Mouse (Mus musculus) megakaryocyte-erythroid progenitor cell, adult 5 weeks (primary cell): ENCODE measurements around the gene Unc45b. TPM values are rescaled to one million over a fixed set of nuclear protein-coding genes. Genes with fewer than 3 reads are reported as not detected.

Experiments used
- polyA plus RNA-seq: library from polyadenylated mRNA; stranded (reverse); fragments of >175 nt; gene quantifications from 2 replicates; pipeline ENCODE4 v1.2.3, GENCODE M21; 2012

Gene Unc45b
- 0.07 and 0.08 TPM in 2 replicates for polyA plus RNA-seq

DNA sequence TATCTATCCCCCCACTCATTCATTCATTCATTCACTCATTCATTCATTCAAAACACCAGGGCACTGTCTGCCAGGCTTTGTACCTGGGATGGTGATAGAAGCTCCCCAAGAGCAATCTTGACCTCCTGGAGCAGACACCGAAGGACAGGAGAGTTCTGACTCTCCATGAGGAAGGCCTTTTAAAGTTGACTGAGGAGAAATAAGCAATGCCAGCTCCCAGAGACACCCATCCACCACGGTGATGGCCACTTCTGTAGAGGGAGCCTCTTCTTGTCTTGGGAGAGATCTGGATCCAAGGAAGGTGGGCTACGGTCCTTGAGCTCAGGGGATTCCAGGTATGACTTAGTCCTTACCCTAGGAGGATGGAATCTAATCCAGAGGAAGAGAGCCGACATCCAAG, at the start of gene Unc45b:
Unc45b (plus strand) TSS at position 301 of the 400 bp plus-strand sequence.

DNA sequence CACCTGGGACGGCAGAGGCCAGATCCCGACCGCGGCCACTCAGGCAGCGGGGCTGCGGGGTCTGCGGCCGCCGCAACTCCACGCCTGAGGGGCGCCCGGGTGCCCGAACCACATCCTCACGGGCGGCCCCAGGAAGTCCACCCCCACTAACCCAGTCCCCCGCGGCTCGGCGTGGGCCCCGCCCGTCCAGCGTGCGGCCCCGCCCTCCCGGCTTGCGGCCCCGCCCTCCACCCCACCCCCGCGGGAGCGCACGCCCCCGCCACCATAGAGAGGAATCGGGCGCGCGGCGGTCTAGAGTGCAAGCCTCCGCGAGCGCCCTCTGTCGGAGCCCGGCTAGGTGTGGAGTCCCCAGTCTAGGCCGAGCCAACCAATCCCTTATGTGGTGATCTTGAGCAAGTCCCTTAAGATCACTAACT, 39.3 kb upstream of the Unc45b start, which contains the start of gene Rffl:
Rffl (minus strand) TSS at position 180 of the 416 bp plus-strand sequence.

DNA sequence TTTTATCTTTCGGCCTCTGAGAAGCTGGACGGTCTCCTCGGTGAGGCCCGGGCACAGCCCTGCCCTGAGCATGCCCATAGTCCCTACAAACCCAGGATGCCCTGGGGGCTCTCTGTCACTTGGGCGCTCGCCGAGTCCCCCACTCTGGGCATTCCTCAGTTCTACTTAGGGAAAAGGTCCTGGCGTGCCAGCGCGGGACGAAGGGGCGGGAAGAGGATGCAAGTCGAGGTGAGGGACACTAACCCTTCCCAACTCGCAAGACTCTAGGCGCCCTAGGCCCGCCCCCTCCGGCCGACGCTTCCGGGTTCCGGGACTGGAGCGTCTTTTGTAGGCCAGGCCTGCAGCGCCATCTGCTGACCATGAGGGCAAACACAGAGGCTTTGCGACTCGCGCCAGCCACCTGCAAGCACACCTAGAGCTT, 20.0 kb upstream of the Unc45b start, which contains the start of gene Rad51d:
Rad51d (minus strand) TSS at position 273 of the 421 bp plus-strand sequence.

DNA sequence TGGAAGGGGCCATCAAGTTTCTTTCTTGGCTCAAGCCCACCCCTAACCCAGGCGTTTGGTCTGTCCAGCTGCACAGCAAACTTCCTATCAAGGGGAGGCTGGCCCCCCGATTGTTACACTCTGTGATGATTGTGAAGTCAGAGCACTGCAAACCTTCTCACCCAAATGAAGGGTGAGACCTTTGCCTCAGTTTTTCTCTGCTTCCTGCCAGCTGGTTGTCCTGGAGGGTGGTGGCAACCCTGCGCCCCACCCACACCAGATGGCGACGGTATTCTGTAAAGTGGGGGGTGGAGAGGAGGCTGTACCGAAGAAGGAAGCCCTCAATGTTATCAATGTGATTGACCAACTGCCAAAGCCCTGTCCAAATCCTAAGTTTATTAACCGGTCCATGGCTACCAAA, 18.4 kb upstream of the Unc45b start, which contains the start of gene Fndc8:
Fndc8 (plus strand) TSS at position 189 of the 400 bp plus-strand sequence.

DNA sequence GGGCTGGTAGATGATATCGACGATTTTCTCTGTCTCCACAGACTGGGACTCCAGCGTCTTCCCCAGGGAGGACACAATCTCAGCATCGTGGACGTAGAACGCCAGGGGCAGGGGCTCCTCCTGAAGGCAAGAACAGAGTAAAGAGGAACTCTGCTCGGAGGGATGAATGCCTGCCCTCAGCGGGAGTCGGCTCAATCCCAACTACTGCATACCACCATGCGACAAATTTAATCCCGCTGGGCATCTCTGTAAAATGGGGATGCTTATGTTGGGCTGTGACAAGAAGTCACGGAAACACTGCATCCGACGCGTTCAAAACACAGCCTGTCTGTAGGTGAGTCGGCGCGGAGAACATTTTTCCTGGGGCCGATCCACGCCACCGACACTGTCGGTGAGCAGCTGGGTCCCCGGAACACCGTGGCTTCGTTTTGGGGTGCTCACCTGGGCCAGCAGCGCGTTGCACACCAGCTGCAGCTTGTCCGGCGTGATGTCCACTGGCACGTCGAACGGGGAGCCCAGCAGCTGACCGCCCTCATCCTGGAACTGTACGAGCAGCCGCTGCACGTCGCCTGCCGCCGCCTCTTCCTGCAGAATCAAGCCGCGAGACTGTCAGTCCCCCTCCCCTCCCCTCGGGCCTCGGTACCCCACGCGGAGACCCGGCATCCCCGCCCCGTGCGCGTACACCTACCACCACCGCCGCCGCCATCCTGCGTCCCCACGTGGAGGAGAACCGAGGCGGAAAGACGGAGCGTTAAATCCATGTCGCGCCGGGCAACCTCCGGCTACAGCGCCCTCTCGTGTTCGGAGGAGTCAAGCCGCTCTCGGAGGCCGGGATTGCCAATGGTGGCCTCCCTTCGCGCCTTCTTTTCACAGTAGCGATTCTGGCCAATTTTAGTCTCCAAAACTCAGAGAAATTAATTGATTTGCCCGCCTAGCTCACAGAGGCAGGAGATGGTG, 2.4 kb upstream of the Unc45b start, which contains the start of gene Nle1:
Nle1 (minus strand) TSS at position 761 of the 957 bp plus-strand sequence.

DNA sequence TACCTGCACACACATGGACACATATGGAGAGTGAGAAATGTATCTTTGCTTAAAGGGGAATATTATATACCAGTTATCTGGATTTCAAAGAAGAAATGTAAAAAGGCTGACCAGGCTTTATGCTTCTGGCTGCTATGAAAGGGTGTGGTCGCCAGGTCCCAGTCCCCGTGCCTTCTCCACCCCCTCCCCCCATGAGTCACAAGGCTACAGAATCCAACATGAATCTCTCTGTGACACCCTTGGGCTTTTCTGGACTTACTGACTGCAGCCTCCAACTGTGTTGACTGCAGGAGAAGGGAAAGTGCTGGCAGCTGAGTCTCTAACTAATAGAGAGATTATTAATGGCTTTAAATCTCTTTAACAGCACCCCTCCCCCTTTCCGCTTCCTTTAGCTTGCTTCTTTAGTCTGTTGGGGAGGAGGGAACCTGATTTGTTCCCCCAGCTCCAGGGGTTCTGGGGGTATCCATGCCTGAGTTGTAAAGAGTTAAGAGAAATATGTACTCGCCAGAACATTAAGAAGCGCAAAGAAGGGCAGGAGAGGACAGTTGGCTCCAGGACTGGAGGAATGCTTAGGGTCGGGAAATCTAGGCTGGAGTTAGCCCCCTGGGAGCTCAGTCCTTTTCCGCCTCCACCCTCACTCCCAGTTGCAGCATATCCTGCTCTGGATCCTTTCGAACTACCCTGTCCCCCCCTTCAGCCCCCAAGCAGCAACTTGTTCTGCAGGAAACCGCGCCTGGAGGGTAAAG, 40.6 kb downstream of the Unc45b start, which contains the start of gene Slfn5:
Slfn5 (plus strand) TSS at position 614 of the 746 bp plus-strand sequence.

DNA sequence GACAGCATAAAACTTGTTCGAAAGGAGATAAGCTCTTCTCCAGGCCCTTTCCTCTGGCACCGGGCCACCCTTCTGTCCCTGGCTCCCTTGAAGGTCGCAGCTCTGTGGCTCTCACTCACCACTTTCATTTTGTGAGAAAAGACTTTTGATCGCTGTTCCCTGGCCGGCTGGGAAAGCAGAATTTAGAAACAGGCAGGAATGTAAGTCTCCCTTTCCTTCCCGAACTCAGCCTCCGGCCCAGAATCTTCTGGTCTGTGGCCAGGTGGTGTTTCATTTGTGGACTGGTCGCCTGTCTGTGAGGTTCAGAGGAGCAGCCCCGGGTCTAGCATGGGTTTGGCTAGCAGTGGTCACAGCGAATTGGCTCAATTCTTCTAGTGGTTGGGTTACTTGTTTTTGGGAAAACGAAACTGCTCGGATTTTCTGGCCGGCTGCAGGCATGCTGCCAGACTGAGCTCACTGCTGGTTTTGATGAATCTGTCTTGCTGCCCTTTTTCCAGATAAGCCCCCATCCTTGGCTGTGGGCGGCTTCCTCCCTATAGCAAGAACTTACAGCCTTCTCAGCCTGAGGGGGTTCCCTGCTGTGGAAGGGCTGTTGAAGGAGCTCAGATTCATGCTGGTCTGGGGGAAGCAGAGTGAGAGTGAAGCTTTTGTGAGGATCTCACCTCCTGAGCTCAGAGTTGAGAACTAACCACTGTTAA, 81.3 kb downstream of the Unc45b start, which contains the start of gene Slfn9:
Slfn9 (minus strand) TSS at position 362 of the 698 bp plus-strand sequence.

Other genes starting within 250 kb of the Unc45b start
- 0.19 TPM in 1 of 2 replicates, not detected in the other for gene Cct6b, start 146.2 kb upstream of the Unc45b start, polyA plus RNA-seq
- 22.5 and 27.1 TPM in 2 replicates for gene Zfp830, start 146.2 kb upstream of the Unc45b start, polyA plus RNA-seq
- 38.9 and 42.0 TPM in 2 replicates for gene Lig3, start 129.4 kb upstream of the Unc45b start, polyA plus RNA-seq
- 12.7 and 16.5 TPM in 2 replicates for gene Rffl, start 39.3 kb upstream of the Unc45b start, polyA plus RNA-seq
- 13.9 and 15.7 TPM in 2 replicates for gene Rad51d, start 19.9 kb upstream of the Unc45b start, polyA plus RNA-seq
- gene Fndc8, start 18.4 kb upstream of the Unc45b start, polyA plus RNA-seq, result not detected in 2 replicates
- 58.8 and 65.9 TPM in 2 replicates for gene Nle1, start 2.1 kb upstream of the Unc45b start, polyA plus RNA-seq
- gene Slfn5, start 40.8 kb downstream of the Unc45b start, polyA plus RNA-seq, result 0.26 and 1.1 TPM in 2 replicates
- gene Slfn9, start 81.3 kb downstream of the Unc45b start, polyA plus RNA-seq, result 4.4 and 5.7 TPM in 2 replicates
- gene Slfn8, start 110.3 kb downstream of the Unc45b start, polyA plus RNA-seq, result 1.2 and 2.0 TPM in 2 replicates
- 2.8 and 5.3 TPM in 2 replicates for gene Slfn2, start 154.6 kb downstream of the Unc45b start, polyA plus RNA-seq
- gene Slfn1, start 206.3 kb downstream of the Unc45b start, polyA plus RNA-seq, result 0.15 and 0.57 TPM in 2 replicates